Mouse (Mus musculus) kidney, adult 2 months (tissue): ENCODE measurements around the gene Ctu2.

Experiments used
- CTCF ChIP-seq: fragments of 200-500 bp; conservative IDR thresholded peaks from 2 replicates; pipeline ENCODE4 v1.5.1; 2011; ENCODE audit warnings: low read depth, mild to moderate bottlenecking, control low read depth, low read length, moderate library complexity, mixed read lengths; ENCODE audit not compliant: insufficient read depth, insufficient read length
- POLR2A ChIP-seq: fragments of 200-500 bp; IDR thresholded peaks from one replicate; pipeline ENCODE4 v1.6.1; 2011; ENCODE audit warnings: low read depth, low read length, control low read depth

- no peak for TF ChIP-seq CTCF
- no peak for TF ChIP-seq POLR2A
Observed at GRCm38 (mm10) chr8:122520611-122521010, 44.7 kb downstream of the Ctu2 start.
